Mouse (Mus musculus): ENCODE data around the gene Trpc2.

DNA sequence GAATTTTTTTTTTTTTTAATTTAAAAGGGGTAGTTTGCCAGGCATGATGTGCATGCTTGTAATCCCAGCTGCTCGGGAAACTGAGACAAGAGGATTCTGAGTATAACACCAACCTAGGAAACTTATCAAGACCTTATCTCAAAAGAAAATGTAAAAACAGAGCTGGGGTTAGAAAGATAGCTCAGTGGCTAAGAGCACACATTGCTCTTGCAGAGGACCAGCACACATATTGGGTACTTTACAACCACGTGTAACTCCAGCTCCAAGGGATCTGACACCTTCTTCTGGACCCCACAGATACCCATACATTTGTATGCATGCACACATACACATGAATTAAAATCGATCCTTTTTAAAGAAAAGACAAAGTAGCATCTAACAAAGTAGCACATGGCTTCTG lies 21.6 kb upstream of the Trpc2 start:
- TF ChIP-seq CTCF (IDR thresholded peaks at IDR 0.05; ENCODE audit: low read depth) (no peak), EP300 (optimal IDR thresholded peaks at IDR 0.05) (no peak)
